Mouse (Mus musculus): ENCODE results near the gene Nos3.

Gene Nos3

GRCm38 (mm10) chr5:24344477-24345051 is 20.0 kb upstream of the Nos3 start:
- no peak for DNase-seq (ENCODE audit: low read depth, low spot score)

- DNase-seq (ENCODE audit: low read depth, low spot score): no peak
Observed at GRCm38 (mm10) chr5:24346313-24346712, 18.3 kb upstream of the Nos3 start.

- DNase-seq (ENCODE audit: low read depth, low spot score): no peak
Observed at GRCm38 (mm10) chr5:24347186-24347875, 17.3 kb upstream of the Nos3 start.

- no peak for DNase-seq (ENCODE audit: low read depth, low spot score)
Observed at GRCm38 (mm10) chr5:24348128-24348527, 16.5 kb upstream of the Nos3 start.

GRCm38 (mm10) chr5:24348546-24348945 is 16.1 kb upstream of the Nos3 start:
- DNase-seq (ENCODE audit: low read depth, low spot score): no peak

- no peak for DNase-seq (ENCODE audit: low read depth, low spot score)
Observed at GRCm38 (mm10) chr5:24350073-24350472, 14.5 kb upstream of the Nos3 start.

GRCm38 (mm10) chr5:24350531-24351250 is 13.9 kb upstream of the Nos3 start:
- DNase-seq (ENCODE audit: low read depth, low spot score): no peak

GRCm38 (mm10) chr5:24351278-24351677 is 13.3 kb upstream of the Nos3 start, which contains the start of gene Kcnh2:
Kcnh2 (minus strand) TSS chr5:24351604.
- no peak for DNase-seq (ENCODE audit: low read depth, low spot score)

GRCm38 (mm10) chr5:24351701-24352171 is 12.9 kb upstream of the Nos3 start:
- no peak for DNase-seq (ENCODE audit: low read depth, low spot score)

GRCm38 (mm10) chr5:24352251-24352859 is 12.3 kb upstream of the Nos3 start:
- no peak for DNase-seq (ENCODE audit: low read depth, low spot score)

- DNase-seq (ENCODE audit: low read depth, low spot score): no peak
Observed at GRCm38 (mm10) chr5:24353327-24353726, 11.3 kb upstream of the Nos3 start.

- DNase-seq (ENCODE audit: low read depth, low spot score): no peak
Observed at GRCm38 (mm10) chr5:24356764-24357163, 7.8 kb upstream of the Nos3 start.

GRCm38 (mm10) chr5:24357461-24357860 is 7.1 kb upstream of the Nos3 start:
- DNase-seq (ENCODE audit: low read depth, low spot score): peak; percentile 81

GRCm38 (mm10) chr5:24360792-24361454 is 3.7 kb upstream of the Nos3 start:
- peak; percentile 57 for DNase-seq (ENCODE audit: low read depth, low spot score)

GRCm38 (mm10) chr5:24363467-24363866 is 1.1 kb upstream of the Nos3 start:
- DNase-seq (ENCODE audit: low read depth, low spot score): no peak

- no peak for DNase-seq (ENCODE audit: low read depth, low spot score)
Observed at GRCm38 (mm10) chr5:24364061-24364460, 549 bp upstream of the Nos3 start.

GRCm38 (mm10) chr5:24364963-24365362 is 353 bp downstream of the Nos3 start:
- no peak for DNase-seq (ENCODE audit: low read depth, low spot score)

GRCm38 (mm10) chr5:24365528-24365927 is 918 bp downstream of the Nos3 start:
- no peak for DNase-seq (ENCODE audit: low read depth, low spot score)

- no peak for DNase-seq (ENCODE audit: low read depth, low spot score)
Observed at GRCm38 (mm10) chr5:24366426-24366825, 1.8 kb downstream of the Nos3 start.

GRCm38 (mm10) chr5:24369767-24370166 is 5.2 kb downstream of the Nos3 start:
- DNase-seq (ENCODE audit: low read depth, low spot score): no peak

GRCm38 (mm10) chr5:24373807-24374206 is 9.2 kb downstream of the Nos3 start:
- no peak for DNase-seq (ENCODE audit: low read depth, low spot score)

- DNase-seq (ENCODE audit: low read depth, low spot score): no peak
Observed at GRCm38 (mm10) chr5:24374216-24374615, 9.6 kb downstream of the Nos3 start.
